Mouse (Mus musculus): Measurements from ENCODE around the gene Lama2. TPM values are rescaled to one million over a fixed set of nuclear protein-coding genes. Genes with fewer than 3 reads are reported as not detected.

Gene Lama2
- polyA plus RNA-seq, 1 experiment from 2014 or later = 12.8 TPM

GRCm38 (mm10) chr10:26983583-26983982, 636.0 kb downstream of the Lama2 start:
- no peak overlapping the region for H3K4me3 ChIP-seq (ENCODE audit: low read depth, low read length)
- no peak overlapping the region for H3K4me2 ChIP-seq (replicated peaks; ENCODE audit: low read depth, low read length)
- no peaks in the 10 kb centered on the region for H3K4me1 ChIP-seq (ENCODE audit: insufficient read depth, low read depth, low read length)
- DNase-seq (ENCODE audit: low spot score) (no peak), ATAC-seq (no peak)
- WGBS = 88% methylated on average over 1 of the region's 1 CpGs
- no peak overlapping the region for H3K9ac ChIP-seq (replicated peaks; ENCODE audit: low read depth)
- no peaks in the 10 kb centered on the region for H3K27me3 ChIP-seq (replicated peaks; ENCODE audit: insufficient read depth, low read length)
- H3K9me3 ChIP-seq (ENCODE audit: low read length) = no peaks in the 10 kb centered on the region
- H3K36me3 ChIP-seq (ENCODE audit: insufficient read depth, low read length) = no peaks in the 10 kb centered on the region
- no peak overlapping the region for H3K27ac ChIP-seq (ENCODE audit: low read length)
- TF ChIP-seq CTCF (IDR thresholded peaks at IDR 0.05) (no peak), EP300 (IDR thresholded peaks at IDR 0.05) (no peak)

GRCm38 (mm10) chr10:26982621-26983020, 636.9 kb downstream of the Lama2 start:
- Histone ChIP-seq H3K9ac (replicated peaks; ENCODE audit: low read depth) (no peak overlapping the region), H3K27ac (ENCODE audit: low read length) (no peak overlapping the region), H3K4me3 (ENCODE audit: low read depth, low read length) (no peak overlapping the region), H3K4me1 (ENCODE audit: insufficient read depth, low read depth, low read length) (no peaks in the 10 kb centered on the region), H3K9me3 (ENCODE audit: low read length) (no peaks in the 10 kb centered on the region), H3K36me3 (ENCODE audit: insufficient read depth, low read length) (no peaks in the 10 kb centered on the region), H3K27me3 (replicated peaks; ENCODE audit: insufficient read depth, low read length) (no peaks in the 10 kb centered on the region), H3K4me2 (replicated peaks; ENCODE audit: low read depth, low read length) (no peak overlapping the region)
- WGBS = 72% methylated on average over 2 of the region's 2 CpGs
- DNase-seq (ENCODE audit: low spot score) (no peak), ATAC-seq (no peak)
- no peak for TF ChIP-seq EP300 (IDR thresholded peaks at IDR 0.05)
- TF ChIP-seq CTCF (IDR thresholded peaks at IDR 0.05) = no peak

GRCm38 (mm10) chr10:26975372-26975771, 644.2 kb downstream of the Lama2 start:
- H3K27ac ChIP-seq (ENCODE audit: low read length) = no peak overlapping the region
- WGBS = 86% methylated on average over 3 of the region's 3 CpGs
- no peak for DNase-seq (ENCODE audit: low spot score)
- H3K27me3 ChIP-seq (replicated peaks; ENCODE audit: insufficient read depth, low read length) = no peaks in the 10 kb centered on the region
- H3K4me3 ChIP-seq (ENCODE audit: low read depth, low read length) = no peak overlapping the region
- no peaks in the 10 kb centered on the region for H3K36me3 ChIP-seq (ENCODE audit: insufficient read depth, low read length)
- H3K9me3 ChIP-seq (ENCODE audit: low read length) = no peaks in the 10 kb centered on the region
- no peak overlapping the region for H3K4me2 ChIP-seq (replicated peaks; ENCODE audit: low read depth, low read length)
- H3K9ac ChIP-seq (replicated peaks; ENCODE audit: low read depth) = no peak overlapping the region
- ATAC-seq = no peak
- TF ChIP-seq EP300 (IDR thresholded peaks at IDR 0.05) (no peak), CTCF (IDR thresholded peaks at IDR 0.05) (no peak)
- no peaks in the 10 kb centered on the region for H3K4me1 ChIP-seq (ENCODE audit: insufficient read depth, low read depth, low read length)

- no peak overlapping the region for H3K9ac ChIP-seq (replicated peaks; ENCODE audit: low read depth)
- H3K4me1 ChIP-seq (ENCODE audit: insufficient read depth, low read depth, low read length) = no peaks in the 10 kb centered on the region
- H3K4me3 ChIP-seq (ENCODE audit: low read depth, low read length) = no peak overlapping the region
- no peak for ATAC-seq
- WGBS = 68% methylated on average over 1 of the region's 1 CpGs
- TF ChIP-seq CTCF (IDR thresholded peaks at IDR 0.05) = no peak
- TF ChIP-seq EP300 (IDR thresholded peaks at IDR 0.05) = no peak
- H3K27ac ChIP-seq (ENCODE audit: low read length) = no peak overlapping the region
- DNase-seq (ENCODE audit: low spot score) = no peak
- H3K27me3 ChIP-seq (replicated peaks; ENCODE audit: insufficient read depth, low read length) = no peaks in the 10 kb centered on the region
- H3K4me2 ChIP-seq (replicated peaks; ENCODE audit: low read depth, low read length) = no peak overlapping the region
- no peaks in the 10 kb centered on the region for H3K36me3 ChIP-seq (ENCODE audit: insufficient read depth, low read length)
- H3K9me3 ChIP-seq (ENCODE audit: low read length) = no peaks in the 10 kb centered on the region
These were observed 645.3 kb downstream of the Lama2 start for GRCm38 (mm10) chr10:26974224-26974623.

- H3K4me3 ChIP-seq (ENCODE audit: low read depth, low read length) = no peak overlapping the region
- TF ChIP-seq EP300 (IDR thresholded peaks at IDR 0.05) (no peak), CTCF (IDR thresholded peaks at IDR 0.05) (no peak)
- no peaks in the 10 kb centered on the region for H3K36me3 ChIP-seq (ENCODE audit: insufficient read depth, low read length)
- no peaks in the 10 kb centered on the region for H3K4me1 ChIP-seq (ENCODE audit: insufficient read depth, low read depth, low read length)
- no peaks in the 10 kb centered on the region for H3K27me3 ChIP-seq (replicated peaks; ENCODE audit: insufficient read depth, low read length)
- DNase-seq (ENCODE audit: low spot score) (no peak), ATAC-seq (no peak)
- no peak overlapping the region for H3K9ac ChIP-seq (replicated peaks; ENCODE audit: low read depth)
- H3K27ac ChIP-seq (ENCODE audit: low read length) = no peak overlapping the region
- WGBS = 81% methylated on average over 2 of the region's 2 CpGs
- H3K9me3 ChIP-seq (ENCODE audit: low read length) = no peaks in the 10 kb centered on the region
- no peak overlapping the region for H3K4me2 ChIP-seq (replicated peaks; ENCODE audit: low read depth, low read length)
These were observed 646.0 kb downstream of the Lama2 start for GRCm38 (mm10) chr10:26973575-26973974.

- TF ChIP-seq EP300 (IDR thresholded peaks at IDR 0.05) (no peak), CTCF (IDR thresholded peaks at IDR 0.05) (no peak)
- no peaks in the 10 kb centered on the region for H3K36me3 ChIP-seq (ENCODE audit: insufficient read depth, low read length)
- no peak overlapping the region for H3K9ac ChIP-seq (replicated peaks; ENCODE audit: low read depth)
- no peaks in the 10 kb centered on the region for H3K27me3 ChIP-seq (replicated peaks; ENCODE audit: insufficient read depth, low read length)
- no peak overlapping the region for H3K4me2 ChIP-seq (replicated peaks; ENCODE audit: low read depth, low read length)
- H3K9me3 ChIP-seq (ENCODE audit: low read length) = no peaks in the 10 kb centered on the region
- no peak overlapping the region for H3K27ac ChIP-seq (ENCODE audit: low read length)
- no peak for ATAC-seq
- WGBS = 71% methylated on average over 3 of the region's 3 CpGs
- no peaks in the 10 kb centered on the region for H3K4me1 ChIP-seq (ENCODE audit: insufficient read depth, low read depth, low read length)
- no peak for DNase-seq (ENCODE audit: low spot score)
- H3K4me3 ChIP-seq (ENCODE audit: low read depth, low read length) = no peak overlapping the region
These were observed 661.0 kb downstream of the Lama2 start for GRCm38 (mm10) chr10:26958513-26958912.

GRCm38 (mm10) chr10:26950448-26950847, 669.1 kb downstream of the Lama2 start:
- Histone ChIP-seq H3K27ac (ENCODE audit: low read length) (no peak overlapping the region), H3K9me3 (ENCODE audit: low read length) (no peaks in the 10 kb centered on the region), H3K4me1 (ENCODE audit: insufficient read depth, low read depth, low read length) (no peaks in the 10 kb centered on the region), H3K27me3 (replicated peaks; ENCODE audit: insufficient read depth, low read length) (no peaks in the 10 kb centered on the region), H3K4me3 (ENCODE audit: low read depth, low read length) (no peak overlapping the region), H3K36me3 (ENCODE audit: insufficient read depth, low read length) (no peaks in the 10 kb centered on the region), H3K4me2 (replicated peaks; ENCODE audit: low read depth, low read length) (no peak overlapping the region), H3K9ac (replicated peaks; ENCODE audit: low read depth) (no peak overlapping the region)
- 74% methylated on average over 7 of the region's 7 CpGs for WGBS
- ATAC-seq (no peak), DNase-seq (ENCODE audit: low spot score) (no peak)
- TF ChIP-seq EP300 (IDR thresholded peaks at IDR 0.05) = no peak
- no peak for TF ChIP-seq CTCF (IDR thresholded peaks at IDR 0.05)

Measured in lung, postnatal 0 days (tissue).